Mouse (Mus musculus): ENCODE results near the gene Spata21.

DNA sequence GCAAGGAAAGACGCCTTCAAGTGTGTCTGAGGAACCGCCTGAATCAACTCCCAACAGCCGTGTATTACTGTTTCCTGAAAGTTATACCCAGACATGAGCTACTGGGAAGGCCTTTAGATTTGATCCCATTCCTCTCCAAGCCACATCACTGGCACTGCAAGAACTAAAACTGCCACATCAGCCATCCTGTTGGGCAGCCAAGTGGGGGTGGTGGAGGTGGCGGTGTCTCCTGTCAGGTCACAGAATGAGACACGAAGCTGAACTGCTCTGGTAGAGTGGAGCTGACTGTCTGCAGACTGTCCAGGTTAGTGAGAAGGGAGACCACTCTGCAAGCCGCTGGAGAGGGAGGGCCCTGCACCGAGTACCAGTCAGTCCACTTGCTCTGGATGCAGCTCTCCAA lies 34.5 kb downstream of the Spata21 start:
- TF ChIP-seq CTCF (IDR thresholded peaks at IDR 0.05; ENCODE audit: low read depth) (no peak), EP300 (optimal IDR thresholded peaks at IDR 0.05) (no peak)

Measured in stomach, postnatal 0 days (tissue).